Mouse (Mus musculus): ENCODE measurements at regions not wholly inside any gene's neighbourhood (a gene's known extent, or its start where the extent isn't known, plus 50 kb on each side); places are given as distances from the start of the nearest gene placed in this dataset.
"Not testable (repeated sequence)": the region's sequence is repeated elsewhere in the genome, so short reads cannot be mapped to it uniquely, and the experiment has no call there.

DNA sequence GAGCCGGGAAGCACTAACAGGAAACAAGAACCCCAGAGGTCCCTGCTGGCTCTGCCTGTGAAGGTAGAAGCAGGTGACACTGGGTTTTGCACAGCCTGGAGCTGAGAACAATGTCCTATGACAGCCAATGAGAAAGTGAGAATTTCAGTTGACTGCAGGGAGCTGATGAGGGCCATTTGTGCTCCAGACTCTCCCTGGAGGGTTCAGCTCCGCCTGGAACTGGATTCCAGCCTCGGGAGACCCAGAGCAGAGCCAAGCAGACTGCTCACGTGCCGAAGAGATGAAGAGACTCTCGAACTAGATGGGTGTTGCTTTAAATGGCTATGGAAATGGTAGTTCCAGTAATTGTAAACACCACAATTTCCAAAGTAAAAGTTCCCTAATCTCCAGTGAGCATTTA lies 93.5 kb downstream of the Cand1 start:
- no peak for DNase-seq (ENCODE audit: low spot score)

DNA sequence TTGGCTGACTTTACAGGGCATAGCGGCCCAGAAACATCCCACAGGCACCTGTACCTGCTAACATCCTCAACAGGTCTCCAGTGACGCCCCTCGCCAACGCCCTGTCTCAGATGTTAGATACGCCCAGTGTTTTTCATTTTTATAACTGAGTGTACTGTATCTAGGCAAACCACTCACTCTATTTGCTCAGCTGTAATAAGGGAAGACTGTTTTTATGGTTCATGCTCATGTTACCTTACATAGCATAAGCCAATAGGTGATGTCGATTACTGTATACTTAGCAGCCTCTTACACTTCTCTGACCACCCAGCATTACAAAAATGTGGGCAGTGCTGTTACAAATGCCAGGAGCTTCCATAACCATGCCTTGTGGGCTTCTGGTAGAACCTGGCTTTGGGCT lies 97.0 kb downstream of the Cand1 start:
- no peak for DNase-seq (ENCODE audit: low spot score)

DNA sequence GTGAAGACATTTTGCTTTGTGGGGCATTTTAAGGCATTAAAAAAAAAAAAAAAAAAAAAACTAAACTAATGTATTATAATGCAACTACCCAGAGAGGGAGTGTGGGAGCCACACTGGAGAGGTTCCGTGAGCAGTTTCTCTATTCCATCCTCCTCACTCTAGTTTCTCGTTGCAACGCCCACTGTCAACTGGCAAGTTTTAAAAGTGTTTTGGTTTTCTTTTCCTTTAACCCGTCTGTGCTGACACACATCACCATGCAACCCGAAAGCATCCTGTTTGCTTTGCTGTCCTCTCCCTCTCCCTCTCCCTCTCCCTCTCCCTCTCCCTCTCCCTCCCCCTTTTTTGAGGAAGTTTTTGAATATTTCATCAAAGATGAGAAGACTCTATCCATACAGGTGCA lies 97.5 kb downstream of the Cand1 start:
- DNase-seq (ENCODE audit: low spot score) = no peak

DNA sequence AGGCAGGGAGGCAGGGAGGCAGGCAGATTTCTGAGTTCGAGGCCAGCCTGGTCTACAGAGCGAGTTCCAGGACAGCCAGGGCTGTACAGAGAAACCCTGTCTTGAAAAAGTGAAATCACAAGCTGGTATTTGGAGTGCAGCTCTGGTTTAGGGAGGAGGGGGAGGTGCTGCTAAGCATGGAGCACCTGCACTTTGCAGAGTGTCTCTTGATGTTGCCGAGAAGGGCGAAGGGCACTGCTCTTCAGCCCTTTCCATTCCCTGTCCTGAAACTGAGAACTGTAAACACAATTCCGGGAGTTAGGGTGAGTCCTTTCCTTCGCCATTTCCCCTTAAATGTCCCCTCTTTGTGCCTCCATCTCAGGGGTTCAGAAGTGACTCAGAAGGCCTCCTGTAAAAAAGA lies 101.6 kb downstream of the Cand1 start:
- no peak for DNase-seq (ENCODE audit: low spot score)

DNA sequence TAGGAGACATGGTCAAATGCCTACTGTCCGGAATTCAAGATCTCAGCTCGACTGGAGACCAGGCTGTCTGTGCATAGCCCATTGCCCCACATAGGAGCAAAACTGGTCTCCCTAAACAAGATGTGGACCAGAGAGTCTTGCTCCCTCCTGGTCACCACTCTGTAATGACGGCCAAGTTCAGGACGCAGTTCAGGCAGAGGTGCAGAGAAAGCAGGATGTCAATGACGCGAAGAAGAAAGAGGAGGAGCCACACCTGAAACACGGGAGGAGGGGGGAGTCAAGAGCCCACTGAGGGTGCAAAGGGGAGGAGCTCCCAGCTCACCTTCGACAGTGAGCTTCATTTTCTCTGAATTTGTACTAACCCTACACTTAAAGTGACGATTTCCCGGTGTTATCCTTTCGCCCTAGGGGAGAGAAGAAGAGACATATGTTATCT lies 104.3 kb downstream of the Cand1 start:
- no peak for DNase-seq (ENCODE audit: low spot score)

DNA sequence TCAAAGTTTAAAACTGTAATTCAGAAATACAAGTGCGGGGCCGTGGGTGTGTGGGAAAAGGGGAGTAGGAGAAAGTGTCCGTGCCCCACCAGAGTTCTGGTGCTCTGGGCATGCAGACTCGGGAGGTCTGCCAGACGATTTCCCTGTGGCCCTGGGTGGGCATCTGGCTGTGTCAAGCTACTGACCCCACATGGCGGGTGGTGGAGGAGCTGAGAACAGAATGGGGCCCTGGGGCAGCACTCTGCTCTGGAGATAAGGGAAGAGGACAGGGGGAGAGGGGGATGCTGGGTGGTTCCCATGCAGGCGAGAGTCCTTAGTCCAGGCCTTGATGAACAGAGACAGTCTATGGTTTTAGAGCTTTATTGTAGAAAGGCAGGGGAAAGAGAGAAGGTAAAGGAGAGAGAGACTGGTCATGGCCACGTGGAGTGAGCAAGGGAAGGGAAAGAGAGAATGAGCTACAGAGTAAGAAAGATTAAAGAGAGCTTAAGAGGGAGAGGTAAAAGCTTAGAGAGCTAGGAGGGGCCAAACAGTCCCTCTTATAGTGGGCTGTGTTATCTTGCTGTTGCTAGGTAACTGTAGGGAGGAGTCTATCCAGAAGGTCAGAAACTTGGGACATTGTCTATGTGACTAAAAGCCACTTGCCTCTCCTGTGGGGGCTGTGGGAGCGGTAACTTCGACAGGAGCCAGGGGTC lies 104.9 kb downstream of the Cand1 start:
- DNase-seq (ENCODE audit: low spot score) = no peak

DNA sequence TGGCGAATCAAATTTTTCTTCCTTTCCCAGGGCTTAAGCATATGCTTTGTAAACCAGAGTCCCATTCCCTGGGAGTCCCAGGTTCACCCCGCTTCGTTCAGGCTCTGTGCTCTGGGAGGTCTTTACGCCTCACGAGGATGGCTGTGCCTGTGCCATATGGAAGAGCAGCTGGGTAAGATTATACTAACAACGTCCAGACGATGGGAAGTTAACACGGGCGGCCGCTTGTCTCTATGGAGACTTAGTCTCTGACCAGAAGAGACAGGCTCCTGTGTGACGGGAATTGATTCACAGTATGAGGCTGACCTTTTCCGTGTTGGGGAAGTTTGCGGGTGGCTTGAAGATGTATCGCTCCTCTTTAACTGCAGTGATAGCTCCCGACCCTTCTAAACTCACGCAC lies 107.9 kb downstream of the Cand1 start:
- DNase-seq (ENCODE audit: low spot score) = no peak

DNA sequence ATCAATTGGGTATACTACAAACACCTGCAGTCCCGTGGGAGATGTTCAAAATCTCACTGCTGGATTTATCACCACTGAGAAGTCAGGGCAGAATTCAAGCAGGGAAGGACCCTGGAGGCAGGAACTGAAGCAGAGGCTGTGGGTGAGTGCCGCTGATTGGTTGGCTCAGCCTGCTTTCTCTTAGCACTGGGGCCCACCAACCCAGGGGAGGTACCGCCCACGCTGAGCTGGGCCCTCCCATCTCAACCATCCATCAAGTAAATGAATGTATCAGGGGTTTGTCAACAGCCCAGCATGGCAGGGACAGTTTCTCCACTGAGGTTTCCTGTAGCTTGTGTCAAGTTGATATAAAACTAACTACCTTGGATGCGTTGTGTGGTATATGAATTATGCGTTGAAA lies 109.2 kb downstream of the Cand1 start:
- no peak for DNase-seq (ENCODE audit: low spot score)

DNA sequence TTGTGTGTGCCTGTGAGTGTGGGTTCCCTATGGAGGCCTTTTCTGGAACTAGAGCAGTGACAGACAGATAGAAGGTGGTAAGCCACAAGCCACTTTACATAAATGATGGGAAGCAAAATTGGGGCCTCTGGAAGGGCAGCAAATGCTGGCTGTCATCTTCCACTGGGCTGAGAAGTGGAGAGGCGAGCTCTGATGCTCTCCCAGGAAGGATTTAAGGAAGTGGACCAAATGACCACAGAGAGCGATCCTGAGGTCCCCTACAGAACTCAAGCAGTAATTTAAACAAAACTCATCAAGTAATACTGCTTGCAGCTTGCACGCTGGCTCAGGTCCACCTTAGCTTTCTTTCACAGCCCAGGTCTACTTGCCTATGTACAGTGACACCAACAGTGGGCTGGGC lies 111.8 kb downstream of the Cand1 start:
- DNase-seq (ENCODE audit: low spot score) = no peak

DNA sequence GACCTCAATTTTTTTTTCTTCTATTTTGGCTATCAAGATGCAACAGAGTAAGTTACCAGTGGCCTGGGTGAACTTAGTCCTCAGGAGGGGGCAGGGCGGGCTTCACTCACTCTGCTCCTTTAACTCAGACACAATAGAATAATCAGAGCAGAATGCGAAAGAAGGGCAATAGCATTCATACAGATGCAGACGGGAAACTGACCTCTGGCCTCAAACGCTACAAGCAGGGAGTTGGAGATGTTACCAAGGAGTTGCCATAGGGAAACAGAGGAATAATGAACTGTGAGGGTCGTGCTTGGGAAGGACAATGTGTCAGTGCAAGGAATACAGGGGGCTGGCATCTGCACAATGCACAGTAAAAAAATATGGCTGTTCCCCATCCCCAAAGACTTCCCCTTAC lies 116.3 kb downstream of the Cand1 start:
- no peak for DNase-seq (ENCODE audit: low spot score)

DNA sequence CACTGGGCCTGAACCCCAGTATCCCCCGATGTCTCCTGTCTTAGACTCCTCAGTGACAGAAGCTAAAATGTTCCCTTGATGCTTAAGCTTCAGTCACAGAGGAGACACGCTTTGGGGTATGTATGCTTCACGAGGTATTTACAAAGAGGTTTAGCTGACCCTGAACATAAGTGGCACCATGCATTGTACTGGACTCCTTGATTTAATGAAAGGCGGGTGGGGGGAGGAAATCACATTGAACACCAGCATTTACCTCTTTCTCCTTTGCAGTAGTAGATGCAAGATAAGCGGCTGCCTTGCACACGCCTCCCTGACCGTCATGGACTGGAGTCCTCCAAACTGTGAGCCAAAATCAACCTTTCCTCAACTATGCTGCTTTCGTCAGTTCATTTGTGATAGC lies 117.5 kb downstream of the Cand1 start:
- no peak for DNase-seq (ENCODE audit: low spot score)

DNA sequence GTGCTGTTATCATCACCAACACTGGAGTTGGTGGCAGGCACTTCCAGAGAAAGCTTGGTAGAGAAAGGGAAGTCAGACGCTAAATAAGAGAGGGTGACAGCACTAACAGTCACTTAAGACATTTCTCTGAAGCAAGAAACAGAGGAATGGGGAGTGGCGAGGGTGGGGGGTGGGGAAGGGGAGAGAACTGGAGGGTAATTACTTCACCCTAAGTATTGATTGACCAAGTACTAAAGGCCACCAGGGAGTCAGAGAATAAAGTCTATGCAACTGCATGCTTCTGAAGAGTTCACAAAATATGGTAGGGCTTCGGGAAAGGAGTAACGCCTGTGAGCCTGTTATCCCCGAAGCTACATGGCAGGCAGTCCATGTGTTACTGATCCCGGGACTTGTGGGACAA lies 118.3 kb downstream of the Cand1 start:
- DNase-seq (ENCODE audit: low spot score) = no peak

DNA sequence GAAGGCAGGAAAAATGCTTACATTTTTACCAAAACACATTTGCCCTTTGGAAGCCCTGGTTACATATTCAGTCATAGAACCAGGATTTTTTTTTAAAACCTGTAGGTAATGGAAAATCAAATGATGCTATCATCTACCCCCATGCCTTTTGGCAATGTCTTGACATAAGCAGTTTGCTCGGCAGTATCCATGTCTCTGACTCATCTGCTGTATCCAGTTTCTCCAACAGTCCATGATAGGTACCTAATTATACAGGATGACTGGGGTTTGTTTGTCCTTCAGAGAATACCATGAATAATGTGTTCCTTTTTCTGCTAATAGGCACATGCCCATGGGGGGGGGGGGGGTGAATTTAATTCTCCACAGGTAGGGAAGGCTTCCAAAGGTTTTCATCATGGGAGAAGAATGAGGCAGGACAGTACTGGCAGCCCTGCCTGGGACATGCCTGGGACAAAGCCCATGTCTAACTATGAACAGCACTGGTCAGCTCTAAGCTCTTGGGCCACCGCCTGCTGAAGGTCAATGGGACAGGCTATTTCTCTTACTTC lies 122.9 kb downstream of the Cand1 start:
- DNase-seq (ENCODE audit: low spot score) = no peak

DNA sequence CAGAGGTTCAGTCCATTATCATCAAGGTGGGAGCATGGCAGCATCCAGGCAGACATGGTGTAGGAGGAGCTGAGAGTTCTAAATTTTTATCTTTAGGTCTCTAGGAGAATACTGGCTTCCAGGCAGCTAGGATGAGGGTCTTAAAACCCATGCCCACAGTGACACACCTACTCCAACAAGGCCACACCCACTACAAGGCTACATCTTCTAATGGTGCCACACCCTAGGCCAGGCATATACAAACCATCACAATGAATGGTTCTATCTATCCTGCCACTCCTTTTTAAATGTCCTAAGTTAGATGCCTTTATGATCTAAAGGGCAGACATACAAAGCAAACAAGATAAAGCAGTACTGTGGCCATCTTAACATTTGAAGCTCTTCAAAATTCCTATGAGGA lies 124.7 kb downstream of the Cand1 start:
- not testable (repeated sequence) for DNase-seq (ENCODE audit: low spot score)

DNA sequence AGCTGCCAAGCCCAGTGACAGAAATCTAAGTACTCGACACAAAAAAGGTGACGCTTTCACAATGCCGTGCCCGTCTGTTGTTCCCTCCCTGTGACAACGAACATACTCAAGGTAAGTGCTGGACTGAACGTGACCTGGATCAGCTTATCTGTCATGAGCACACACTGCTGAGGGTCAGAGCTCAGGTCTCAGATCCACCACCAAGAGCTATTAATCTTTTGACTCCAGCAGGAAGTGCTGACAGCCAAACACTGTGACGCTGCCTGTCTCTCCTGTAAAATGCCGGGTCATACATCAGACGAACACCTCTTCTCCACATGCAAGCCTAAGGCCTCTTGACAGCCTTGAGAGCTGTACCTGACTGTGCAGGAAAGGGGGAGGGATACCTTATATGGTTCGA lies 125.2 kb downstream of the Cand1 start:
- no peak for DNase-seq (ENCODE audit: low spot score)

DNA sequence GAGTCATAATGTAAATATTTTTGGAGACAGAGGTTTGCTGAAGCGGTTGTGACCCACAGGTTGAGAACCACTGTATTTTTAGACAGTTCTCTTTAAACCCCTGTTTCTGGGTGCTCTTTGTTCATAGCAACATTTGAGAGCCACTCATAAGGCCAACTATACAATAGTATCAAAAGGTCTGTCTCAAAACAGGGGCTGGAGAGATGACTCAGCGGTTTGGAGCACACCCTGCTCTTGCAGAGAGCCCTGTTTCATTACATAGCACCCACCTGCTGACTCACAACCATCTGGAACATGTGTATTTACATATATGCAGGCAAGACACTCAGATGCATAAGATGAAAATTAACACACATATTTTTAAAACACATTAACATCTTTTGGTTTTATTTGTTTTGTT lies 128.0 kb downstream of the Cand1 start:
- no peak for DNase-seq (ENCODE audit: low spot score)

DNA sequence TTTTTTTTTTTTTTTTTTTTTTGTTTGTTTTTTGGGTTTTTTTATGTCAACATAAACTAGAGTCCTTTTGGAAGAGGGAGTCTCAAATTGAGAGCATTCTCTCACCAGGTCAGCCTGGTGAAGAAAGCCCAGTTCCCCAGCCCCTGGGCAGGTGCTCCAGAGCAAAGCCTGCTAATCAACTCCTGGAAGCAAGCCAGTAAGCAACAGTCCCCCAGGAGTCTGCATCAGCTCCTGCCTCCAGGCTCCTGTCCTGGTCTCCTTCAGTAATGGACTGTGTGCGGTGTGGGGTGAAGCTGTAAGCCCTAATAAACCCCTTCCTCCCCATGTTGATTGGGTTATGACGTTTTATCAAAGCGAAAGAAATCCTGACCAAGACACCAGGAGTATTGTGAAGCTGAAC lies 128.4 kb downstream of the Cand1 start:
- DNase-seq (ENCODE audit: low spot score) = no peak

DNA sequence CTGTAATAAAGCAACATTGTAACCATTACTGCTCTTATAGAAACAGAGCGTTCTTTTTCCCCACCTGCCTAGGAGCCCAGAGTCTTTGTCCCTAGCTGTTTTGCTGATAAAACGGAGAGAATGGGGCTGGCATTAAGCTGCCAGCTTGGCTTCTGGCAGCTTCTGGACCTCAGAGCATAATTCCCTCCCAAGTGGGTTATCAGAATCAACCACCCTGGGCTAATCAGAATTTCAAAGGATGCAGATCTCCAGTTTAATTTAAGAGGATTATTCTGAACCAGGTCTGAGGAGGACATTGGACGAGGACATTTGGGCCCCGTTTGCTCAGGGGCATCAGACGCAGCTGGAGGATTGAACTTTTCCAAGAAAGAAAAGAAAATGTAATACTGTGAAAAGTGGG lies 129.2 kb downstream of the Cand1 start:
- DNase-seq (ENCODE audit: low spot score) = no peak

DNA sequence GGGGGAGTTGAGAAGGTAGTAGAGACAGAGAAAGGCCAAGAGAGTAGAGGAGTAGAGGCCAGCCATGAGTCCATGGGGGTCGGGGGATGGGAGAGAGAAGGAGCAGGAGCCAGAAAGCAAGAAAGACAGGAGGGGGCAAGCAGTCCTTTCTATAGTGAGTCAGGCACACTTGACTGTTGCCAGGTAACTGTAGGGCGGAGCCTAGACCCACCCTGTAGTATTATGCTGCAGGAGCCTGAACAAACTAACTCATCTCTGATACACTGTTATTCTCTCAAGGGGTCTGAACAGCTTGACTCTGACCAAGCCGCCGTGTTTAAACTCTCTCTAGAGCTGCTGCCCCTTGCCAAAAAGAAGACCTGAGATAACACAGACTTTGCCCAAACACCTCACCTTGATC lies 130.6 kb downstream of the Cand1 start:
- no peak for DNase-seq (ENCODE audit: low spot score)

DNA sequence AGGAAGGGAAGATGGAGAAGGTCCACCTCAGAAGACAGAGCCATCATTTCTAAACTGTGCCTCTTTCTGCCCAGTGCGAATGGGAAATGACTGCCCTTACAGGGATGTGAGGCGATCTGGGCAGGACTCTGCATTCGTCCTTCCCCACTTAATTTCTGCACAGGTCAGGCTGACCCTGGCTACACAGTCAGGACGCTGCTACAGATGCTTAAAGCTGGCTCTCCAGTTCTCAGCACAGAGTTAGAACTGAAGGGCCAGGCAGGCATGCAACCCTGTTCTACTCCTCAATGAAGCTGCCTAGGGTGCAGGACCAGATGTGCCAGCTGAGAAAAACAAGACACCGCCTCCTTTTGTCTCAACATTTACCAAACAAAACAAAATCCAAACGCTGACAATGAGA lies 132.1 kb downstream of the Cand1 start:
- no peak for DNase-seq (ENCODE audit: low spot score)

DNA sequence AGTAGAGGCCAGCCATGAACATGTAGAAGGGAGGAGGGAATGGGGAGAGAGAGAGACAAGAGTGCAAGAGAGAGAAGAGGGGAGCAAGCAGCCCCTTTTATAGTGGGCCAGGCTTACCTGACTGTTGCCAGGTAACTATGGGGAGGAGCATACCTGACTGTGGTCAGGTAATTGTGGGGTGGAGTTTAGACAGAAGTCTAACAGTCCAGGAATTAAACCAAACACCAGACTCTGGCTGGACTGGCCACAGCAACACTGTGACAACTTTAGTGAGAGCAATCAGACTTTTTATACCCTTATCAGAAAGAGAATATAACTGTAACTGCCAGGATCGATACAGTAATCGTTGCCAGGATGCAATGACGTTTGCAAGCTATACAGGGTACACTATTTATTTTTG lies 133.8 kb downstream of the Cand1 start:
- no peak for DNase-seq (ENCODE audit: low spot score)

DNA sequence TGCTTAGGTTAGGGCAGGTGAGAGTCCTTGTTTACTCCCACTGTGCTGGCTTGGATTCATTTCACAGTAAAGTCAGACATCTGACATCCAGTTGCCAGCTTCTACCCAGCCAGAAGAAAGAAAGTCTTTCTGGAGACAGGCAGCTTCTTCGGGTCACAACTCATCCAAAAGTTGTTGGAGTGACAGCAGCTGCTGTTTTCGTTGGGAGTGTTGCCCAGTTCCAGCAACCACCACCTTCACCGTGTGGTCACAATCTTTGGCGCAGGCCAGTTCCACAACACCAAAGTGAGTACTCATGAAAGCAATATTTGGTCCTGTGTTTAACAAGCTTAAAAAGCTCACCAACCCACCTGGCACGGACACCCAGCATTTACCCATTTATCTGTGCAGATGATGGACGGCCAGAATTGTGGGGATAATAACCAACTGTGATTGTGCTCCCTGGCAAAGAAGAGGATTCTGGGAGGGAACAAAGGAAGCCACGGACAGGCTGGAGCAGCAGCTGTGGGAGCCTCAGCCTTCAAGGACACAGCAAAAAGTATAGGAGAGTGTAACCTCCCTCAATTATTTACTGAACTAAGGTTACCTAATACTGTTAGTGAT lies 134.5 kb downstream of the Cand1 start:
- DNase-seq (ENCODE audit: low spot score) = no peak

DNA sequence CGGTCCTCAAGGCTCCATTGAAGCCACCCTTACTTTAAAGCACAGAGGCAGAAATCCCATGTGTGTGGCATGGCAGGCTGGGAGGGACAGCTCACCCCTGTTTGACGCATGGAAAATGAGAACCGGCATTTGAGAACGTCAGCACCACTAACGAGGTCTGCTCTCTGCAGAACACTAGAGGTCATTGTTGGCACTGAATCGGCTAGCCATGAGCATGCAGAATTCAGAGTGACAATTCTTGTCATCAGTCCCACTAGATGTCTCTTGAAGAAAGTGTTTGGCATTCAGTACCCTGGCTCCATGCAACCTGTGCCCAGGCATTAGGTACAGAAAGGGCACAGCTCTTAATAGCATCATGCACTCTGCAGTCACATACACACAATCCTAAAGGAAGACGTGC lies 139.3 kb downstream of the Cand1 start:
- DNase-seq (ENCODE audit: low spot score) = no peak
